Mouse (Mus musculus): ENCODE results near the gene Rabgap1l. TPM values are rescaled to one million over a fixed set of nuclear protein-coding genes. Genes with fewer than 3 reads are reported as not detected.

Gene Rabgap1l
- total RNA-seq, 4 experiments from 2014 or later, result 202 to 244 (median 218) TPM

DNA sequence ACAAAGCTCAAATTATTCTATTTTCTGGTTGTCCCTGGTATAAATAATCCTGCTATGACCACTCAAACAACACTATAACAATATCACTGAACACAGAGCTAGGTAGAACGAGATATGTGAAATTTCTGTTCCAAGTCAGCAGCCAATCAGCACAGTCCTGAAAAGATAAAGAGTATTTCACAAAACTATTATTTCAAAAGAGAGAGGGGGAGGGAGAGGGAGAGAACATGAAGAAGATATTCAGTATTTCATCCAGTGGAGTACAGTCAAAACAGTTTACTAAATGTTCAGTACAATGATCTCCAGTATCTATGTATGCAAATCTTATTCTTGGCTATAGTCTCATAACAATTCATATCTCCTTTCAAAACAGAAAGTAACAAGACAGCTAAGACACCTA lies 5.1 kb downstream of the Rabgap1l start:
- no peak for DNase-seq (ENCODE audit: low spot score in 2 of 2)

GRCm38 (mm10) chr1:160787164-160787563 lies 5.8 kb downstream of the Rabgap1l start:
- no peak for DNase-seq (ENCODE audit: low spot score in 2 of 2)

- no peak for DNase-seq (ENCODE audit: low spot score in 2 of 2)
These were observed 6.4 kb downstream of the Rabgap1l start for GRCm38 (mm10) chr1:160786571-160786970.

DNA sequence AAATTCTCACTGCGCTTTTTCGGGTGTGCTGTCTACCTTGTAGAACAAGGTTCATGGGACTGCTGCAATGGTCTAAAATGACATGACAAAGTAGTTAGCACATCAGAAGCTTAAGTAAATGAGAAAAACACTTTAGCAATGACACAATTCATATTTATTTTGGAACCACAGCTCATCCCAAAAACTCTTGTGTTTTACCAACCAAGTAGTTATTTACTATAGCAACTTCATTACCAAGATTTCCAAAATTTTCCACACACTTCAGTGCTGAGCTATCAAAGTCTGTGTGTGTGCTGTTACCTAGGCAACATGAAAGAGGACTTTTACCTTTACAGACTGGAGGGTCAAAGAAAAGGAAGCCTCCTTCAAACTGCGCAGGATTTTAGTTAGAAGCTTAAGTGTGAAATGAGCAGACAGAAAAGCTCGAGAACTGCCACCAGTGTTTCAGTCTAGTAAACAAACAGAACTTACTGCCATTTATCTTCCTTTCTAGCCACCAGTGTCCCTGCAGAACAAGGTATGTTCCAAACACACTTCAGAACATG lies 7.3 kb downstream of the Rabgap1l start:
- DNase-seq (ENCODE audit: low spot score in 2 of 2), result no peak

DNA sequence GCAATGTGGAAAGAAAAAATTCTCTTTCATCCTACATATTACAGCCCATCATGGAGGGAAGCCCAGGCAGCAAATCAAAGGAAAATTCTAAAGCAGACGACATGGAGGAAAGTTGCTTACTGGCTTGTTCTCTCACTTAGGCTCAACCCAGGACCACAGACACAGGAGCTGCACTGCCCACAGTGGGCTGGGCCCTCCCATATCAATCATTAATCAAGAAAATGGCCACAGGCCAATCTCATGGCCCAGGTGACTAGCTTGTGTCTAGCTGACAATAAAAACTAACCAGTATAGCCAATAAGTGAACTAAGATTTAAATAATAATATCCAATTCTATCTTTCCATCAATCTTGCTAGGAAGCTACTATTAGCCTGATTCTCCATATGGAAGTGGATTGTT lies 8.9 kb downstream of the Rabgap1l start:
- DNase-seq (ENCODE audit: low spot score in 2 of 2), result no peak

DNA sequence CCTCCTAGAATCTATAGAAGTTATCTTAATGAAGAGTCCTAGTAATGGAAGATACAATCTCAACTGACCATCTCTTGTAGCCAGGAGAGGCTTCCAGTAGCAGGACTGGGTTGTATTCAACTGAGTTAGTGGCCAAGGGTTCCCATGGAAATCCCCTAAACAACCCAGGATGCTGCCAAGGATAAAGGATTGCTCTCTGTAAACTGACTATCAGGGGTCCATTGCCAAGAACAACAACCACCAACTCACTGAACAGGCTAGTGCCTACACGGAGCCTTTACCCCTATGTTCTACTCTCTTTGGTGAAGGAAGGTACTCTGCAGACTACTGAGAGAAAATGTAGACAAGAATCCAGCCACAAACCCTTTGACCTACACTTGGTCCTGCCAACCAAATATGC lies 18.8 kb downstream of the Rabgap1l start:
- DNase-seq (ENCODE audit: low spot score in 2 of 2), result no peak

DNA sequence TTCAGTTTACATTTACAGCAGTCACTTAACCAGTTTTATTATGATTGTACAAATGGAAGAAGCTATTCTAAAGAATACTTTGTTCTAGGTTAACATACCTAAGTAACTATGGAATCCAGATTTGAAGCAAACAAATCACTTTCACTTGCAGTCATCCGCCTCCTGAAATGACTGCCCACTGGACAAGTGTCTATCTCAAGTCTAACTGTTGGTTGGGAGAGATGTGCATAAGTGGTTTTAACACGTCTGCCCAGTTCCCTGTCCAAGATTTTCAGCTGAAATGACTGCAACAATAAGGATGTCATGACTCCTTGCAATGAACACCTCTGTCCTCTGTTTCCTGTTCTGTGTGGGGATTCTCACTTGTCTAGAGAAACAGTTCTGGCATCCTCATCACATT lies 27.4 kb downstream of the Rabgap1l start:
- DNase-seq (ENCODE audit: low spot score in 2 of 2), result no peak

GRCm38 (mm10) chr1:160758243-160758642 lies 34.8 kb downstream of the Rabgap1l start:
- DNase-seq (ENCODE audit: low spot score in 2 of 2), result no peak

DNA sequence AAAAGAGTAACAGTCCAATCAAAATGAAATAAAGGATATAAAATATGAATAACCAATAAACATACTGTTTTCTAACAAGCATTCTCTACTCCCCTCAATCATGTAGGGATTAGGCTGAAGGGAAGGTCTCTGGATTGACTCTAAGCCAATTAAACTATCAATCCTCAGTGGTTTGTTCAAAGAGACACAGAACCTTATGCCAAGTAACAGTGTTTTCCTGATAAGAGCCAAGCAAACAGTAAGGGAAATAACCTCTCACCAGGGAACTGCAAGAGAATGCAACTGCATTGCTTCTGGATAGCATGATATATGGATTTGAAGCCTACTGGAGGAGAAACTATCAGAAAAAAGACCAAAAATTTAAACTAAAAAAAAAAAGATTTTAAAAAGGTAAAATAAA lies 37.7 kb downstream of the Rabgap1l start:
- no peak for DNase-seq (ENCODE audit: low spot score in 2 of 2)

GRCm38 (mm10) chr1:160750629-160751028 lies 42.4 kb downstream of the Rabgap1l start:
- DNase-seq (ENCODE audit: low spot score in 2 of 2), result no peak

DNA sequence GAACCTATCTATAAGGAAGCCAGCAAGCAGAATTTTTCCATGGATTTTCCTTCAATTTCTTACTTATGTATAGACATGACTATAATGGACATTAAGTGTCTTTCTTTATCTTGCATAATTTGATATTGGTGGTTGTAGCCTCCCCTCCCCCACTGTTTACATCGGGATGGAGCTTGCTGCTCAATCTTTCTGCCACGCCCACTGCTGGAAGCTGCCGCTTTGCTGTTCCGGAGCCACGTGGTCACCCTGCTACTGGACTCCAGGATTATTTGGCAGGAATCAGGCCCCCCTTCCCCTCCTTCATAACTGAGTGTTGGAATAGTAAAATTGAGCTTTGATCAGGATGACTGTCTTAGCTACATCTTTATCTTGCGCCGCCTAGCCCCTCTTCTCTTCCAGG lies 46.2 kb downstream of the Rabgap1l start:
- no peak for DNase-seq (ENCODE audit: low spot score in 2 of 2)

GRCm38 (mm10) chr1:160745238-160745930 lies 47.6 kb downstream of the Rabgap1l start:
- DNase-seq (ENCODE audit: low spot score in 2 of 2), result no peak

- no peak for DNase-seq (ENCODE audit: low spot score in 2 of 2)
These were observed 49.0 kb downstream of the Rabgap1l start for GRCm38 (mm10) chr1:160744009-160744408.

DNA sequence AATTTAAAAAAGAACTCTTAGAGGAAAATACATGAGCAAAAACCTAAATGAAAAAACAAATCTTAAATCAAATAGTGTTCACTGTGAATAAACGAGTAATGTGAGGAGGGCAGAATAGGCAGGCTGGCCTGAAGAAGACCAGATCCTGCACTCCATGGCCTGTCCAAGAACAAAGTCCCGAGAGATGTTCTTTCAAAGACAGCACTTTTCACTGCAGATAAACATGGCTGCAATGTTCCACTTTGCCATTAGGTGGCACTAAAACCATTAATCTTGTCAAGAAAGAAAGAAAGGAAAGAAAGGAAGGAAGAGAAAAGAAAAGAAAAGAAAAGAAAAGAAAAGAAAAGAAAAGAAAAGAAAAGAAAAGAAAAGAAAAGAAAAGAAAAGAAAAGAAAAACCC lies 49.8 kb downstream of the Rabgap1l start:
- peak in 1 of 2 experiments; percentile 50 for DNase-seq (ENCODE audit: low spot score in 2 of 2)

DNA sequence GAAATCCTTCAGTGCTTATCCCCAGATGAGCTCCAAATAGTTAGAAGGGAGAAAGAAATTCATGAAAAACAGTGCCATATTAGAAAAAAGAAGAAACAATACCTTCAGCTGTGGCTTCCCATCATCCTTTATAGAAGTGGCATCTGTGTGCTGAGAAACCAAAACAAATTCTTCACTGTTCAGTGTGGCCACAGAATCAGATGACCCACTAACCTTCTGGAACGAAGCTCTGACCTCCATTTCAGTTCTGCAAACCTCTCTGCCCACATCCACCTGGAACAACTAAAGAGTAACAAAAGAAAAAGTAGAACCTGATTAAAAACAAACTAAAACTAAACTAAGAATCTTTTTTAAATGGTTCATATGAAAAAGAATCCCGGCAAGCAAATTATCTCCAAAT lies 52.4 kb downstream of the Rabgap1l start:
- no peak for DNase-seq (ENCODE audit: low spot score in 2 of 2)

DNA sequence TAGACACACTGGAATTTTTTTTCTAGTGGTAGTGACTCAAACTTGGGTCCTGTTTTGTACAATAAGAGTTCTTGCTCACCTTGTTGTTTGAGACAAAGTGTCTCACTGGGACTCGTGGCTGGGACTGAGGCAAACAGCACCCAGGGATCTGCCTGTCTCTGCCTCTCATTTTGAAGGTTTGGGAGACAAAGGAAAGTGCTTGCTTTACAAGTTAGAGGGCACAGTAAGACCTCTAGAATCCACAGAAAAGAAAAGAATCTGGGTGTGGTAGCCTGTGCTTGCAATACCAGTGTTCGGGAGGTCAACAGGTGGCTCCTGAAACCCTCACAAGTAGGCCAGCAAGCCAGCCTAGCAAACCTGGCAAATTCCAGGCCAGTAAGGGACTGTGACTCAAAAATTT lies 58.3 kb downstream of the Rabgap1l start:
- DNase-seq (ENCODE audit: low spot score in 2 of 2), result no peak

- no peak for DNase-seq (ENCODE audit: low spot score in 2 of 2)
These were observed 63.1 kb downstream of the Rabgap1l start for GRCm38 (mm10) chr1:160729944-160730343.

DNA sequence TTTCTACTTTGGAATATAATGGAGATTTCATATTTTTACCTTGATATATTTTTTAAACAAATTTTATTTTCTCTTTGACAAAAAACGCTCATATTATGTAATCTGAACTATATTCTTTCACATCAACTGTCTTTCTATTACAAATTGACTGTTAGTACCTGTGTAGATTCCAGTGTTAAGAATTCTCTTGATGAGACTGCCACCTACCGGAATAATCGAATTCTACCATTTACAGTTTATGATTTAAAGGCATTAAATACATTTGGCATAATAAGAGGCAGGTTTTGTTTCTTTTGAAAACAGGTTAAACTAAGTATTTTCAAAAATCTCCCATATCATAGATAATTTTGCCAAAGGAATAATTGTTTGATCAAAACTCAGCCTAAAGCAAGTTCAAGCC lies 75.3 kb downstream of the Rabgap1l start:
- DNase-seq (ENCODE audit: low spot score in 2 of 2), result no peak

GRCm38 (mm10) chr1:160714685-160715084 lies 78.3 kb downstream of the Rabgap1l start:
- no peak for DNase-seq (ENCODE audit: low spot score in 2 of 2)

DNA sequence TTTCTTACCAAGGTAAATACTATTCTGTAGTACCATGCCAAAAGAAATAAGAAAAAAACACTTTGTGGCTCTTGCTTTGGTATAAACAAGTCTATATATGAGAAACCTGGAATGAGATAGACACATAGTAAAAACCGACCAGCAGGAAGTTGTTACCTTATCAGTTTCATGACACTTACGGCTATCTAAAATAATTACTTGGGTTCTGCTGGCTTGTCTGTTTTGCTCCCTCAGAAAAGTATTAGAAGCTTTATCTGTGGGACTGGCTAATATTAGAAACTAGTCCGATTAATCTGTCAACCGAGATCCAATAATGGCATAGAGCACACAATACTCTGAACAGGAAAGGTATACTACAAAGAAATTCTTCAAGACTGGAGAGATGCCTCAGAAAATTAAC lies 79.1 kb downstream of the Rabgap1l start:
- DNase-seq (ENCODE audit: low spot score in 2 of 2), result no peak

GRCm38 (mm10) chr1:160713383-160713782 lies 79.6 kb downstream of the Rabgap1l start:
- DNase-seq (ENCODE audit: low spot score in 2 of 2), result no peak

GRCm38 (mm10) chr1:160710539-160710938 lies 82.5 kb downstream of the Rabgap1l start:
- DNase-seq (ENCODE audit: low spot score in 2 of 2), result no peak

- DNase-seq (ENCODE audit: low spot score in 2 of 2), result no peak
These were observed 88.4 kb downstream of the Rabgap1l start for GRCm38 (mm10) chr1:160704596-160704995.
